Mouse (Mus musculus) lung, embryonic 14.5 days (tissue): ENCODE results near the gene Eif4g3. TPM values are rescaled to one million over a fixed set of nuclear protein-coding genes. Genes with fewer than 3 reads are reported as not detected.

Source experiments
- ATAC-seq: fragments of 200-750 bp; cut with Nextera tagmentation; 2 replicates; pipeline ENCODE4 v1.8.0; 2017; ENCODE audit warnings: mild to moderate bottlenecking, moderate TSS enrichment, moderate library complexity; ENCODE audit not compliant: insufficient read depth
- DNase-seq: peaks from one replicate; pipeline ENCODE4 v3.0.0-alpha.2; 2015
- H3K27ac ChIP-seq: fragments of 300-500 bp; sonication (generic); 2 replicates; pipeline ENCODE4 v1.5.1; 2014; ENCODE audit warnings: low read depth, mild to moderate bottlenecking, moderate library complexity
- H3K27me3 ChIP-seq: fragments of 300-500 bp; sonication (generic); 2 replicates; pipeline ENCODE4 v1.6.1; 2014; ENCODE audit warnings: low read length, control low read depth; ENCODE audit not compliant: insufficient read depth
- H3K36me3 ChIP-seq: fragments of 300-500 bp; sonication (generic); 2 replicates; pipeline ENCODE4 v1.6.1; 2014; ENCODE audit warnings: control low read depth; ENCODE audit not compliant: insufficient read depth
- H3K4me1 ChIP-seq: fragments of 300-500 bp; sonication (generic); 2 replicates; pipeline ENCODE4 v1.6.1; 2014; ENCODE audit warnings: antibody characterized with exemption, control low read depth; ENCODE audit not compliant: insufficient read depth
- H3K4me2 ChIP-seq: fragments of 300-500 bp; sonication (generic); 2 replicates; pipeline ENCODE4 v1.6.1; 2014; ENCODE audit warnings: mild to moderate bottlenecking
- H3K4me3 ChIP-seq: fragments of 300-500 bp; sonication (generic); 2 replicates; pipeline ENCODE4 v1.5.1; 2014; ENCODE audit warnings: low read depth, low read length
- H3K9ac ChIP-seq: fragments of 300-500 bp; sonication (generic); 2 replicates; pipeline ENCODE4 v1.6.1; 2014
- H3K9me3 ChIP-seq: fragments of 300-500 bp; sonication (generic); 2 replicates; pipeline ENCODE4 v1.6.1; 2016; ENCODE audit warnings: low read depth, low read length, control low read depth
- CTCF ChIP-seq: IDR thresholded peaks from 2 replicates; pipeline ENCODE4 v1.5.1; 2016; ENCODE audit warnings: antibody characterized with exemption, low read depth
- WGBS: fragments of 180-500 bp; shearing (Covaris S2); extraction: QIAGEN DNeasy Blood & Tissue Kit; methylation state at CpG from one replicate; pipeline ENCODE4 v1.1.7; 2014; 5-methylcytosine and 5-hydroxymethylcytosine counted together
- microRNA-seq: library from miRNA; unstranded; fragments of <30 nt; microRNA quantifications from one replicate; pipeline ENCODE4, GENCODE M21; 2016; ENCODE audit warnings: borderline number of aligned reads
- polyA plus RNA-seq: library from polyadenylated mRNA; unstranded; fragments of >200 nt; fragmentation: Nextera tagmentation; extraction: Ambion mirVana; gene quantifications from 2 replicates; pipeline ENCODE4 v1.2.1, GENCODE M21; 2014

Eif4g3 gene
- polyA plus RNA-seq, 1 experiment from 2014 or later, result 42.9 TPM

GRCm38 (mm10) chr4:138250088-138250960, 257.5 kb downstream of the Eif4g3 start, which contains the start of the genes Sh2d5 and Kif17:
Sh2d5 (plus strand) TSS chr4:138250403.
Kif17 (plus strand) TSS chr4:138250435.
- peak; percentile 81 for ATAC-seq
- Histone ChIP-seq H3K27ac (no peak within 1 kb of the TSS), H3K27me3 (peaks cover 23% of the 10 kb centered on the region), H3K4me2 (peak within 1 kb of the TSS; percentile 97), H3K9me3 (no peaks in the 10 kb centered on the region), H3K4me3 (peak within 1 kb of the TSS; percentile 54), H3K4me1 (peaks cover 5% of the 10 kb centered on the region; the same call in 1 of the 2 replicates), H3K9ac (peak within 1 kb of the TSS; percentile 36; the same call in 1 of the 2 replicates), H3K36me3 (peaks cover 19% of the 10 kb centered on the region)
- WGBS, result under 1% methylated on average over 72 of the region's 74 CpGs
- no peak for TF ChIP-seq CTCF
- DNase-seq, result peak; percentile 84

GRCm38 (mm10) chr4:138251819-138252218, 259.0 kb downstream of the Eif4g3 start:
- H3K9me3 ChIP-seq, result no peaks in the 10 kb centered on the region
- H3K9ac ChIP-seq, result 0 out of 2 replicates have a peak overlapping the region, but pooled peaks have one; percentile 6
- peaks cover 10% of the 10 kb centered on the region for H3K36me3 ChIP-seq
- peaks cover 23% of the 10 kb centered on the region for H3K27me3 ChIP-seq
- peaks cover 5% of the 10 kb centered on the region; the same call in 1 of the 2 replicates for H3K4me1 ChIP-seq
- no peak overlapping the region for H3K27ac ChIP-seq
- peak overlapping the region; percentile 3; the same call in 1 of the 2 replicates for H3K4me3 ChIP-seq
- peak; percentile 63 for TF ChIP-seq CTCF
- DNase-seq, result peak; percentile 79
- peak overlapping the region; percentile 55 for H3K4me2 ChIP-seq
- 1% methylated on average over 14 of the region's 14 CpGs for WGBS
- ATAC-seq, result peak; percentile 66; the same call in 1 of the 2 replicates

GRCm38 (mm10) chr4:138252231-138252630, 259.4 kb downstream of the Eif4g3 start:
- peaks cover 5% of the 10 kb centered on the region; the same call in 1 of the 2 replicates for H3K4me1 ChIP-seq
- no peak overlapping the region for H3K27ac ChIP-seq
- H3K4me3 ChIP-seq, result no peak overlapping the region
- no peak for DNase-seq
- ATAC-seq, result no peak
- no peak for TF ChIP-seq CTCF
- peaks cover 23% of the 10 kb centered on the region for H3K27me3 ChIP-seq
- peaks cover 6% of the 10 kb centered on the region for H3K36me3 ChIP-seq
- no peaks in the 10 kb centered on the region for H3K9me3 ChIP-seq
- no peak overlapping the region for H3K9ac ChIP-seq
- peak overlapping the region; percentile 55 for H3K4me2 ChIP-seq
- WGBS, result 20% methylated on average over 5 of the region's 5 CpGs

GRCm38 (mm10) chr4:138257116-138257687, 264.4 kb downstream of the Eif4g3 start:
- no peaks in the 10 kb centered on the region for H3K9me3 ChIP-seq
- ATAC-seq (no peak), DNase-seq (no peak)
- no peak overlapping the region for H3K4me2 ChIP-seq
- no peak for TF ChIP-seq CTCF
- WGBS, result 82% methylated on average over 22 of the region's 22 CpGs
- no peak overlapping the region for H3K4me3 ChIP-seq
- no peaks in the 10 kb centered on the region for H3K4me1 ChIP-seq
- H3K36me3 ChIP-seq, result no peaks in the 10 kb centered on the region
- H3K27ac ChIP-seq, result no peak overlapping the region
- no peaks in the 10 kb centered on the region; the same call in 1 of the 2 replicates for H3K27me3 ChIP-seq
- no peak overlapping the region for H3K9ac ChIP-seq

Small RNA genes lying within 50 kb of the gene (microRNA-seq; reads per million reads assigned to microRNA genes)
- 1.9 reads per million for gene Mir6399

Other genes with a start within 250 kb of the Eif4g3 start
- 3.5 and 4.1 TPM in 2 replicates for gene Alpl, start 196.6 kb upstream of the Eif4g3 start, polyA plus RNA-seq
- 59.3 and 71.2 TPM in 2 replicates for gene Ece1, start 130.8 kb upstream of the Eif4g3 start, polyA plus RNA-seq
- 172 and 179 TPM in 2 replicates for gene Hp1bp3, start 223.3 kb downstream of the Eif4g3 start, polyA plus RNA-seq